In the genomic region with DNA sequence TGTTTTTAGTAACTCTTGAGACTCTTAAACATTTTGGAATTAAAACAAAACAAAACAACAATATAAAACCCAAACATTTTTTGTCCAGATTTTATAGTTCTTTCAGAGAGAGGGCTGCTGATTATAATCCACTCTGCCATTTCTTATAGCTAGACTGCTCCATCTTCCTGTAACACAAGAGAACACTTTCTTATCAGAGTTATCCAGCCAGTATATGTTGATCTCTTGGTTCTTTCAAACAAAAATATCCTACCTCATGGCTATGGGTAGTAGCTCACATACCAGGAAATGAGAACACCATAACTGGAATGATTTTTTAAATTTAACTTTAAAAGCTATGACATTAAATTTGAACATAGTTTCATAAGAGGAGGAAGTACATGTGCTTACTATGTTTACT, we compare ENCODE assay signal across 18 mouse cellular contexts.
"Had no signal": no experiment of that assay in that cellular context is flagged by ENCODE, and none has a peak within 500 bp of the region (broad histone marks: within the 10 kb centered on the region; RNA-seq: fewer than 3 reads in every experiment).

No protein-coding gene starts in this region.

- H3K4me3 ChIP-seq: midbrain, embryonic 10.5 days; midbrain, embryonic 12.5 days; myocyte; neural tube, embryonic 13.5 days; neural tube, embryonic 15.5 days had no signal

- H3K27ac ChIP-seq: midbrain, embryonic 10.5 days; midbrain, embryonic 12.5 days; neural tube, embryonic 13.5 days; neural tube, embryonic 15.5 days had no signal

- H3K9me3 ChIP-seq: midbrain, embryonic 10.5 days; midbrain, embryonic 12.5 days; neural tube, embryonic 13.5 days; neural tube, embryonic 15.5 days had no signal

- H3K4me2 ChIP-seq: lung, embryonic 14.5 days; midbrain, embryonic 12.5 days; neural tube, embryonic 13.5 days; neural tube, embryonic 15.5 days had no signal

- ATAC-seq: midbrain, embryonic 16.5 days had no signal

- H3K27me3 ChIP-seq: midbrain, embryonic 12.5 days; neural tube, embryonic 13.5 days; neural tube, embryonic 15.5 days had no signal

- H3K4me1 ChIP-seq: midbrain, embryonic 10.5 days; midbrain, embryonic 12.5 days; neural tube, embryonic 13.5 days; neural tube, embryonic 15.5 days had no signal

- H3K9ac ChIP-seq: lung, embryonic 14.5 days; midbrain, embryonic 12.5 days; neural tube, embryonic 13.5 days; neural tube, embryonic 15.5 days had no signal

- DNase-seq: lung, embryonic 14.5 days; lung, postnatal 10 days; lung, postnatal 4 days; midbrain, embryonic 14.5 days; retina, postnatal 1 day; right cerebral cortex, adult 18-20 months; right cerebral cortex, postnatal 25 days; right cerebral cortex, postnatal 4 days; spleen, adult 18-20 months; thymus, adult 18-20 months; thymus, postnatal 14 days; thymus, postnatal 36 days had no signal

- H3K36me3 ChIP-seq: midbrain, embryonic 10.5 days; midbrain, embryonic 12.5 days; neural tube, embryonic 13.5 days; neural tube, embryonic 15.5 days had no signal
